Mouse (Mus musculus) kidney, adult 2 months (tissue): ENCODE data around the gene Nmu. TPM values are rescaled to one million over a fixed set of nuclear protein-coding genes. Genes with fewer than 3 reads are reported as not detected.

Experiments used
- DNase-seq: peaks from one replicate; pipeline ENCODE4 v3.0.0; 2021
- H3K27ac ChIP-seq: fragments of 200-500 bp; 2 replicates; pipeline ENCODE4 v1.5.1; 2012; ENCODE audit warnings: low read depth, low read length, control low read depth, inconsistent platforms; ENCODE audit not compliant: insufficient read depth
- H3K27me3 ChIP-seq: fragments of 200-500 bp; replicated peaks from 2 replicates; pipeline ENCODE4 v1.6.1; 2012; ENCODE audit warnings: mild to moderate bottlenecking, moderate library complexity, low read length, inconsistent platforms; ENCODE audit not compliant: control insufficient read depth, insufficient read depth
- H3K36me3 ChIP-seq: fragments of 200-500 bp; 2 replicates; pipeline ENCODE4 v1.6.1; 2012; ENCODE audit warnings: mild to moderate bottlenecking, moderate library complexity, low read length, inconsistent platforms; ENCODE audit not compliant: control insufficient read depth, insufficient read depth
- H3K4me1 ChIP-seq: fragments of 200-500 bp; 2 replicates; pipeline ENCODE4 v1.6.1; 2011; ENCODE audit warnings: low read length; ENCODE audit not compliant: control insufficient read depth, insufficient read depth
- H3K4me3 ChIP-seq: fragments of 200-500 bp; 2 replicates; pipeline ENCODE4 v1.5.1; 2011; ENCODE audit warnings: mild to moderate bottlenecking, low read depth, low read length, control low read depth; ENCODE audit not compliant: insufficient read depth
- CTCF ChIP-seq: fragments of 200-500 bp; conservative IDR thresholded peaks from 2 replicates; pipeline ENCODE4 v1.5.1; 2011; ENCODE audit warnings: low read depth, mild to moderate bottlenecking, control low read depth, low read length, moderate library complexity, mixed read lengths; ENCODE audit not compliant: insufficient read depth, insufficient read length
- POLR2A ChIP-seq: fragments of 200-500 bp; IDR thresholded peaks from one replicate; pipeline ENCODE4 v1.6.1; 2011; ENCODE audit warnings: low read depth, low read length, control low read depth
- WGBS: fragments of 180-500 bp; shearing (Covaris S2); methylation state at CpG from one replicate; pipeline ENCODE4 v1.1.7; 2018; 5-methylcytosine and 5-hydroxymethylcytosine counted together
- polyA plus RNA-seq: library from polyadenylated mRNA; depleted of rRNA; stranded (reverse); fragments of >200 nt; gene quantifications from 2 replicates; pipeline ENCODE4 v1.2.3, GENCODE M21; 2012

Gene Nmu
- polyA plus RNA-seq, 1 experiment: not detected

- 57% methylated on average over 11 of the region's 11 CpGs for WGBS
- TF ChIP-seq CTCF (no peak), POLR2A (no peak)
- H3K4me1 ChIP-seq: no peaks in the 10 kb centered on the region
- no peak overlapping the region for H3K27ac ChIP-seq
- H3K36me3 ChIP-seq: no peaks in the 10 kb centered on the region
- no peak for DNase-seq
- H3K27me3 ChIP-seq: no peaks in the 10 kb centered on the region
- no peak overlapping the region for H3K4me3 ChIP-seq
Measured at GRCm38 (mm10) chr5:76321249-76322196, 42.1 kb downstream of the Nmu start.

GRCm38 (mm10) chr5:76308206-76308605 lies 55.4 kb downstream of the Nmu start:
- Histone ChIP-seq H3K27me3 (no peaks in the 10 kb centered on the region), H3K36me3 (no peaks in the 10 kb centered on the region), H3K4me3 (no peak overlapping the region), H3K27ac (no peak overlapping the region), H3K4me1 (peaks cover 2% of the 10 kb centered on the region; the same call in 1 of the 2 replicates)
- WGBS: 65% methylated on average over 2 of the region's 2 CpGs
- TF ChIP-seq CTCF (no peak), POLR2A (no peak)
- DNase-seq: no peak

DNA sequence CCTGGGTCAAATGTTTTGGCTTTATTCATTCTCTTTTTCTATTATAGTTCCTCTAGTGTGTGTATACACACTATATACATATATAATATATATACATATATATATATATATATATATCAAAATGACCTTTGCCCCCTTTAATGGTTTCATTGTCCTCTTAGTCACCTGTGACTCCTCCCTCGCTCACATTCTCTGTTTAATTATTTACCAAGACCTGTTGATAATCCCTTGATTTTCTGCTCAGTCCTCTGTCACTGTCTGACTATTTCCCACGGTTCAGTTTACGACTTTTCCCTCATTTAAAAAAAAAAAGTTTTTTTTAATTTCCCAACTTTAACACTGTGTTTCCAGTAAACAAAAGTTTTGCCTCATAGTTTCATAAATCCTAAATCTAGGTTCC lies 57.3 kb downstream of the Nmu start:
- peak; percentile 21 for DNase-seq
- H3K4me3 ChIP-seq: no peak overlapping the region
- H3K4me1 ChIP-seq: peaks cover 2% of the 10 kb centered on the region; the same call in 1 of the 2 replicates
- WGBS: 44% methylated on average over 3 of the region's 3 CpGs
- H3K36me3 ChIP-seq: no peaks in the 10 kb centered on the region
- no peaks in the 10 kb centered on the region for H3K27me3 ChIP-seq
- no peak overlapping the region for H3K27ac ChIP-seq
- TF ChIP-seq CTCF (no peak), POLR2A (no peak)

GRCm38 (mm10) chr5:76305616-76306015 lies 58.0 kb downstream of the Nmu start:
- peak; percentile 46 for DNase-seq
- 12% methylated on average over 8 of the region's 8 CpGs for WGBS
- Histone ChIP-seq H3K36me3 (no peaks in the 10 kb centered on the region), H3K27ac (no peak overlapping the region), H3K4me3 (no peak overlapping the region), H3K27me3 (no peaks in the 10 kb centered on the region), H3K4me1 (peaks cover 4% of the 10 kb centered on the region; the same call in 1 of the 2 replicates)
- TF ChIP-seq CTCF: no peak
- TF ChIP-seq POLR2A: no peak

- Histone ChIP-seq H3K4me3 (peak within 1 kb of the TSS; percentile 89), H3K27me3 (no peaks in the 10 kb centered on the region), H3K36me3 (no peaks in the 10 kb centered on the region), H3K27ac (peak within 1 kb of the TSS; percentile 89), H3K4me1 (peaks cover 4% of the 10 kb centered on the region; the same call in 1 of the 2 replicates)
- TF ChIP-seq POLR2A (no peak), CTCF (no peak)
- 1% methylated on average over 101 of the region's 104 CpGs for WGBS
- DNase-seq: peak; percentile 93
Measured at GRCm38 (mm10) chr5:76304452-76305341, 58.9 kb downstream of the Nmu start, which contains the start of gene Clock. TSS of gene Clock (minus strand) at chr5:76304792.

DNA sequence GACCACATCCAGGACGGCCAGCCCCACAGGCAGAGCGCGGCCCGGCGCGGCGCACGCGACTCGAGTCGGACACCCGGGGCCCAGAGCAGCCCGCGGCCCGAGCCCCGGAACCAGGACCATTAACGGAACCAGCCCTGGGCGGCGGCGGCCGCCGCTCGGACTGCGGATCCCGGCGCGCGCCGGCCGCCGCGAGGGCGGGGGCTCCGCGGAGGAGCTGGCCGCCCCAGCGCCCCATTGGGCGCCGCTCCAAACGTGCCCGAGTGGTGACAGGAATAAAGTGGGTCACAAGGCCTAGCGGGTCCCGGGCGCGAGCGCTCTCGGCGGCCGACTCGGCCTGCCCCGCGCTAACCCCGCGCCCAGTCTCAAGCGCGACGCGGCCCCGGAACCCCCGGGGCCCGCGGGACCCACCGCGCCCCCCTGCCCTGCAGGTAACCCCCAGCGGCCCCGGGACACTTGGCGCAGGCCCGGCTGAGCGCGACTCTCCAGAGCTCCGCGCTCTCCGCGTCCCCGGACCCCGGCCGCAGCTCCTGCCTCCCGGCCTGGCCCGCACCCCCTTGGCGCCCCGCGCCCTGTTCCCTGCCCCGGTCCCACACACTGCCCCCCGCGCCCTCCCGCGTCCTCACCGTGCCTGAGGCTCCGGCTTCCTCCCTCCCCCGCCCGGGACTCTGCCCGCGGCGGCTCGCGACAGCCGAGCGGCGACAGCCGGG lies 59.7 kb downstream of the Nmu start:
- 1% methylated on average over 98 of the region's 100 CpGs for WGBS
- Histone ChIP-seq H3K4me3 (peak overlapping the region; percentile 89), H3K4me1 (peaks cover 4% of the 10 kb centered on the region; the same call in 1 of the 2 replicates), H3K27ac (peak overlapping the region; percentile 89), H3K36me3 (no peaks in the 10 kb centered on the region), H3K27me3 (no peaks in the 10 kb centered on the region)
- TF ChIP-seq POLR2A (no peak), CTCF (no peak)
- peak; percentile 91 for DNase-seq
